Mouse (Mus musculus): ENCODE measurements around the gene 4930544D05Rik.

The 4930544D05Rik gene

DNA sequence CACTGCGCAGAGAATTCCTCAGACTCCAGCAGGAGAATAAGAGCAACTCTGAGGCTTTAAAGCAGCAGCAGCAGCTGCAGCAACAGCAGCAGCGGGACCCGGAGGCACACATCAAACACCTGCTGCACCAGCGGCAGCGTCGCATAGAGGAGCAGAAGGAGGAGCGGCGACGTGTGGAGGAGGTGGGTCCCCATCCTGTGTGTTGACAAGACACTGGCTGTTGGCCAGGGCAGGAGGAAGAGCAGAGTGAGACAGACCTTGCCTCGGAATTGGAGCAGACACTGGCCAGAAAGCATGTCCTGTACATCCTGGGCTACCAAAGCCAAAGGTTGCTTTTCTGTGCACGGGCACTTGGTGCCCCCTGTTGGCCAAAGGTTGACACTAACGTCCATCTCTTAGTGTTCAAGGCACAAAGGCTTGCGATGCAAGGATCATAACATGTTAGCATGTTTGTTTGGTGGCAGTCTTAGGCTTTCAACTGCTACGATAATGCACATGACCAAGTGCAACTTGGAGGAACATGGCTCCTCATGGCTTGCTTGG lies 10.6 kb upstream of the 4930544D05Rik start:
- peak; percentile 69 for DNase-seq

DNA sequence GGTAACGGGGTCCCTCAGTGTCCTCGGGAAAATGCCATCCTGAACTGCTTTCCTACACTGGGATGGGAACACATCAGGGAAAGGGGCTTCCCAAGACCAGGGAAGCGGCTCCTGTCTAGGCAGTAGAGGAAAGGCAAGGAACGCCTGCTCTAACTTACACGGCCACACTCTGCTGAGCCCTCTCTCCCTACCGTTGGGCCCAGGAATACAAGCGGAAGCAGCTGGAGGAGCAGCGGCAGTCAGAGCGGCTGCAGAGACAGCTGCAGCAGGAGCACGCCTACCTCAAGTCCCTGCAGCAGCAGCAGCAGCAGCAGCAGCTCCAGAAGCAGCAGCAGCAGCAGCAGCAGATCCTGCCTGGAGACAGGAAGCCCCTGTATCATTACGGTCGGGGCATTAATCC lies 8.9 kb upstream of the 4930544D05Rik start:
- no peak for DNase-seq

DNA sequence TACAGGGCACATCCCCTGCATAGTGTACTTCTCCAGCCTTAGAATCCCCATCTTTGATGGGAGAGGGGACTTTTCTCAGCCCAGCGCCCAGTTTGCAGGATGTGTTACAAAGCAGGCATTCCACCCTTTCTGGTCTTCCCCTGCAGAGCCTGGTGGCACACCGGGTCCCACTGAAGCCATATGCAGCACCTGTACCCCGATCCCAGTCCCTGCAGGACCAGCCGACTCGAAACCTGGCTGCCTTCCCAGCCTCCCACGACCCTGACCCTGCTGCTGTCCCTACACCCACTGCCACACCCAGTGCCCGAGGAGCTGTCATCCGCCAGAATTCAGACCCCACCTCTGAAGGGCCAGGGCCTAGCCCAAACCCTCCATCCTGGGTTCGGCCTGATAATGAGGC lies 8.0 kb upstream of the 4930544D05Rik start:
- no peak for DNase-seq

DNA sequence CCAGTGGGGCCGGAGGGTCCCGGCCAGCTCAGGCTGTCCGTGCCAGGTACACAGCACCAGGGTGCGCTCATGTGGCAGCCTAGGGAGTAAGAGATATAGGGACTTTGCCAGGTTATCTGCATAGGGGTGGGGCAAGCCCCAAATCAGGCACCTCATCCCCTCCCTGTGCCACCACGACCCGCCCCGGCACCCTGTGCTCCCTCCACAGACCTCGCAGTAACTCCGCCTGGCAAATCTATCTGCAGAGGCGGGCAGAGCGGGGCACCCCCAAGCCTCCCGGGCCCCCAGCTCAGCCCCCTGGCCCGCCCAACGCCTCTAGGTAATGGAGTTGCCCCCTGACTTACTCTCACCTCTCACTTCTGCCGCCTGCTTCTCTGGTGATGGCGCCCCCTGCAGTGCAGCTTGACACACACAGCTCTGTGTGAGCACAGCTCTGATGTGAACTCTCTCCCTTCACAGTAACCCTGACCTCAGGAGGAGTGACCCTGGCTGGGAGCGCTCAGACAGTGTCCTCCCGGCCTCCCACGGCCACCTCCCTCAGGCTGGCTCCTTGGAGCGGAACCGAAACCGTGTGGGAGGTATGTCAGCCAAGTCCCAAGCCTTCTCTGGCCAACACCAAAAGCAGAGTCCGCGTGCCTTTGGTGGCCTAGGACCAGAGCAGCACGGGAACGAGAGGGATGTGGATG lies 7.1 kb upstream of the 4930544D05Rik start:
- DNase-seq = no peak

DNA sequence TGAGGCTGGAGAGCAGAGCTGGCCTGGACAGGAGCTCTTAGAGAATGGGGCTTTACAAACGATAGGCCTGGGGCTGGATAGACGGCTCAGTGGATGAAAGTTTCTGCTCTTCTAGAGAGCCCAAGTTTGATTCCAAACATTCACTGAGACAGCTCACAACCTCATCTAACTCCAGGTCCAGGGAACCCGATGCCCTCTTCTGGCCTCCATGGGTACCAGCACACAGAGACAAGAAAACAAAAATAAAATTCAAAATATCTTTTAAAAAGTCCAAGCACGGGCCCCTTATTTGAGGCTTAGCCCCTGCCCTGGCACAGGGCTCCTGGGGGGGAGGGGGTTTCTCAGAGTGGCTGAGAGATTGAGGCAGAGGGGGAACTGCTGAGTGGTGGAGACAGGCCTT lies 4.9 kb upstream of the 4930544D05Rik start:
- DNase-seq = no peak

DNA sequence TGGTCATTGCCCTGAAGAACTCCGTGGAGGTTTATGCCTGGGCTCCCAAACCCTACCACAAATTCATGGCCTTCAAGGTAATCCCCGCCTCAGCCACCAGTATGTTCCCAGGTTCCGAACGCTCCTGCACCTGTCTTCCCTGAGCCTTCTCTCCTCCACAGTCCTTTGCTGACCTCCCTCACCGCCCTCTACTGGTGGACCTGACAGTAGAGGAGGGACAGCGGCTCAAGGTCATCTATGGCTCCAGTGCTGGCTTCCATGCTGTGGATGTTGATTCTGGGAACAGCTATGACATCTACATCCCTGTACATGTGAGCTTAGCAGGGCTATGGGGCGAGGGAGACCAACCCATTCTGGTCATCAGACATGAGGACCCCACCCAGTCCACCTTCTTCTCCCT lies 3.1 kb upstream of the 4930544D05Rik start:
- no peak for DNase-seq

DNA sequence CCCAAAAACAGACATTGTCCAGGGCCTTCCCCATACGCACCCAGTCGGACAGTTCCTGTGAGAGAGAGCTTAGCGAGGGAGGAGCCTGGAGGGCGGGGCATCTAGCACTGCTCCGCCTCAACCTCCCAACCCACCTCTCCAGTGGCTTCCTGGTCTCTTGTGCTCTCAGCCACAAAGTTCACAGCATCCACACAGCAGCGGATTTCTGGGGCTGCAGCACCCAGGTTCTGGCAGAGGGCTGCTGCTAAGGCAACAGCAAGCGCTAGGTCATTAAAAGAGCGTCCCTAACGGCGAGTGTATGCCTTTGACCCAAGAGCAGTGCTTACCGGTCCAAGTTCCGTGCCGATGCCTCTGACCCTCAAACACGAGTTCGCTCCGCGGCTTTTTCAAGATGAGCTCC lies 574 bp upstream of the 4930544D05Rik start:
- DNase-seq = no peak

DNA sequence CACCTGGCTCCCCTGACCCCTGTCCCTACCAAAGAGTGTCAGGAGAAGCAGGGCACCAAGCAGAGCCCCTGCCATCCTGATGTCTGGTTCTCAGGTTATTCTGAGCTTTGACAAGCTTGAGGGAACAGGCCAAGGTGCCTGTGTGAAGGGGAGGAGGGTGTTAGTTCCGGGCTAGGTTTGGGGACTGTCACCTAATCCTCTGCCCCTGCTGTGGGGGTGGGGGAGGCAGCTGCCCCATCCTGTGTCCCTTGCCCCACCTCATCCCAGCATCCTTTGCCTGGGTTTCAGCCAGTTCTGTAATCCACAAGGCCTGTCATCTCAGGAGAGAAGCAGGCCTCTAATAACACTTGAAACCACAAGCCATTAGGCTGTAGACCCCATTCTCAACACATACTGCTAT lies 3.5 kb downstream of the 4930544D05Rik start, which contains the start of gene Chrne:
TSS of gene Chrne (minus strand) at position 116 of the 400 bp plus-strand sequence.
- DNase-seq = no peak

DNA sequence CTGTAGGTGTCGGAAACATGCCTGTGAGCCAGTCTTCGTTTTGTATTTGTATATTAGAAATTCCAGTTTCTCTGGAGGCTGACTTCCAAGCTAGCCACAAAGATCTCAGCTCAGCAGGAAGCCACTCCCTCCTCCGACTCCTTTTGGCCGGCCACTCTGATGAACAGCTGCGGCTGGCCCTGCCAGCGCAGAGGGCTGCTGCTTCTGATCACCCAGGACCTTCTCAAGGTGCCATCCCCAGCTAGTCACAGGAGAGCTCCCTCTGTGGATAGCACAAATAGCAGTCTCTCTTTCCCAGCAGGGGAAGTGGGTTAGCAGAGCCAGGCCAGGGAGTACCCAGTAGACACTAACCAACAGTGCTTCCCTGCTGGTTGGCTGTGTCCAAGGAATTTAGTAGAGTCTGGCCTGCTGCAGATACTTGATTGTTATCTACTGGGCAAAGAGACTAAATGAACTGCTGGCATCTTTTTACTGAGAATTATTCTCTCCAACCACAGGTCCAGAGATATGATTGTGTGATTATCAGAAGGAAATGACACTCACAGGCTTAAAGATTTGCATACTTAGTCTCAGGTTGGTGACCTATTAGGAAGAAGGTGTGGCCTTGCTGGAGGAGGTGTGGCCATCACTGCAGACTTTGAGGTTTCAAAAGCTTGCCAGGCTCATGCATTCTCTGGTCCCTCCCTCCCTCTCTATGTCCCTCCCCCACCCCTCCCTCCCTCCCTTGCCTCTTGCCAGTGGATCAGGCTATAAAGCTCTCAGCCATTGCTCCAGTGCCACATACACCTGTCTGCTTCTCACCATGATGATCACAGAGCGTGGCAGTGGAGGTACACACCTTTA lies 6.5 kb downstream of the 4930544D05Rik start:
- no peak for DNase-seq

DNA sequence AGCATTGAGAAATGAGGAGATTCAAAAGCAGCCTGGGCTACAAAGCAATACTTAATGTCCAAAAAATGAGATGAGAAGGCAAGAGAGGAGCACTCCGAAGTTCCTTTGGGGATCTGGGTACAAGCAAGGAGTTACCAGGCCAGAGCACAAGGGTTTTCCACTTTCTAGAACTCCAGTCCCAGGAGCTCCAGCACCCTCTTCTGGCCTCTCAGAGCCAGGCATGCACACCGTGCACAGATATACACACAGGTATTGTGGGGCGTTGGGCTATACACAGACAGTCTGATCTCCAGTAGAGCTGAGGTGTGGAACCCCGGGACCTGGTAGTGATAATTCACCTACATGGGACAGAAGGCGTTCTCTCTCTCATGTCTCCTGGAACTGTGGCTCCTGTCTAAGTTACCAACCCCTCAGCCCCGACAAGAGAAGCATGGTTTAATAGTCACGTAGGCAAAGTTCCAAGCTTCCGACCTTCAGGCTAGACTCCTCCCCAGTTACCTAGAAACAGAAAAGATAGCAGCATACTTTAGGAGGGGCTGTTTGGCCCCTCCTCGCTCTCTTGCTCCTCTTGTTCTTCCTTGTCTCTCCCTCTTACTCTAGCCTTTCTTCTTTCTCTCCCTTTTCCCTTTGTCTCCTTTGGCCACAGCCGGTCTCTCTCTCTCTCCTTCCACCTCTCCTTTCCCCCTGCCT lies 7.5 kb downstream of the 4930544D05Rik start:
- DNase-seq = no peak

DNA sequence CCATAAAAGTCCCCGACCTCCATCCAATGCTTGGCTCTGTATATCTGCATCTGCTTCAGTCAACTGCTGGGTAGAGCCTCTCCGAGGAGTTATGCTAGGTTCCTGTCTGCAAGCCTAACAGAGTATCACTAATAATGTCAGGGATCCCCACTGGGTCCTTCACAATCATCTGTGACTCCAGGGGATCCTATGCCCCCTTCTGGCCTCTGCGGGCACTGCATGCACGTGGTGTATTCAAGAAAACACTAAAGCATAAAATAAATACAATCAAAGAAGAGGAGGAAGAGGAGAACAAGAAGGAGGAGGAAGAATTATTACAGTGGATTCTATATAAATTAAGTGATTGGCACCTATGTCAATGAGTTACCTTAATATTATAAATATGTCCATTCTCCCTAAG lies 9.8 kb downstream of the 4930544D05Rik start:
- peak; percentile 59 for DNase-seq

DNA sequence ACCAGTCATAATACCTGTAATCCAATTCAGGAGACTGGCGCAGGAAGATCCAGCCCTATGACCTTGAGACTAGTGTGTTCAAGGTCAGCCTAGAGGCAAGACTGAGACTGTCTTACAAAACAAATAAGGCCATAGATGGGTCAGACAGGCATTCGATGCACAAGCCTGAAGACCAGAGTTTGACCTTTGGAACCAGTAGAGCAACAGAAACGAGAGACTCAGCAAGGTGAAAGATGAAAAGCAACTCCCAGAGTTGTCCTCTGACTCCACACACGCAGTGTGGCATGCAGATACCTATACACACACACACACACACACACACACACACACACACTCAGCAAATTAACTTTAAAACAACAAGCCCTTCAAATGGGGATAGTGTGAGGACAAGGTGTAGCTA lies 11.2 kb downstream of the 4930544D05Rik start:
- DNase-seq = no peak

DNA sequence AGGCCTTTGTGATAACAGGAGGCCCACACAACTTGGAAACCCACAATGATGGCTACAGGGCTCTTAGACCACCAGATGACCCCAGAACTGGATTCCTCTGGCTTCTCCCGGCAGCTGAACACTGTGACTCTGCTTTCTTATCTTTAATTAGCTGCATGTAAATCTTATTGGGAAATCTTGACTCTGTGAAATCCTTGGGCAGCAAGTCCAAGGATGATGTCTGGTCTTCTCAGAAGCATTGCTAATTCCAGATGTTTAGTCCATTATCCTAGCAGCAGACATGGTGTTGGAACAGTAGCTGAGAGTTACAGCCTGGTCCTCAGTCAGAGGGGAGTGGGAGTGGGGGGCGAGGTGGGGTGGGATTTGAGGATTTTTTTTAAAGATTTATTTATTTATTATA lies 12.8 kb downstream of the 4930544D05Rik start:
- DNase-seq = no peak

DNA sequence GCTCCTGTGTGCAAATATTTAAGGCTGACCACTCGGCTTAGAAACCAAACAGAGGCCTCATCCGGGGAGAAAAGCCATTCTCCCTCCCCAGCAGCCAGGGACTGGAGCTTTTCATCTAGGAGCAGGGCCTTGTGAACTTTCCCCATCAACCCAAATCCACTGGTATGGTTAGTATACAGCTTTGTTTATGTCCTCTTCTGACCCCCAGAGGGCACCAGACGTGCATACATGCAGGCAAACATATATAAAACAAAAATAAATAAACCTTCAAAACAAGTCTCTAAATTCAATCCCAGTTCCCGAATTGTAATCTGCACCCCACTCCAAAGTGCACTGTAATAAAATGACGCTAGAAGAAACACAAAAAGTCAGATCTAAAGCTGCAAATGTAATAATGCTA lies 13.9 kb downstream of the 4930544D05Rik start:
- no peak for DNase-seq

DNA sequence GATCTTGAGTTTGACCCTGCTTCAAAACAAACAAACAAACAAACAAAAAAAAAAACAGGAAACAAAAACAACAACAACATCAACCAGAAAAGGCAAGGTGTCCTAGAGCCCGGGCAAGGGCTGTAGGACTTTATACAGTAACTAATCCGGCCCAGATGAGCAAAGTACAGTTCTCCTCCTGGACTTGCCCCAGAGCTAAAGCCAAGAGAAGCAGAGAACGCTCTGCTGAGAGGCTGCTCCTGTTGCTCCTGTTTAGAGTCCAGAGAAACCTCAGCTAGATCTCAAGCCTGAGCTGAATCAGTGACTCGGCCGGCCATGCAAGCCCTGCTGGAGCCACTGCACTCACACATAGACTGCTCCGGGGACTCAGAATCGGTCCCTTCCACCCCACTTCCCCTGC lies 14.5 kb downstream of the 4930544D05Rik start:
- DNase-seq = no peak

DNA sequence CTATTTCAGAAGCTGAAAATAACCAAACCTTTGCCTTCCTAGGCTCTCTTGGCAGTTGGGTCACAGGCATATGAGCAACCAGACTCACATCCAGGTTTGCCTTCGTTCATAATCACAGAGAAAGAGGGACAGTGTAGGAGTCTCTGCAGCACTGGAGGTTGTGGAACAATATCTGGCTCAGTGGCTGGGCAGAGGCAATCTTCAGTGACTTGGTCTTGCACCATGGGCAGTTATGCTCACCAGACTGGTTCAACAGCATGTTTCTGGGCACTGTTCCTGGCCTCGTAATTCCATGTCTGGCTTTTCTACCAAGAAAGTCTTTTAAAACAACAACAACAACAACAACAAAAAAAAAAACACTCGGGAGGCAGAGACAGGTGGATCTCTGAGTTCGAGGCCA lies 20.0 kb downstream of the 4930544D05Rik start:
- no peak for DNase-seq

DNA sequence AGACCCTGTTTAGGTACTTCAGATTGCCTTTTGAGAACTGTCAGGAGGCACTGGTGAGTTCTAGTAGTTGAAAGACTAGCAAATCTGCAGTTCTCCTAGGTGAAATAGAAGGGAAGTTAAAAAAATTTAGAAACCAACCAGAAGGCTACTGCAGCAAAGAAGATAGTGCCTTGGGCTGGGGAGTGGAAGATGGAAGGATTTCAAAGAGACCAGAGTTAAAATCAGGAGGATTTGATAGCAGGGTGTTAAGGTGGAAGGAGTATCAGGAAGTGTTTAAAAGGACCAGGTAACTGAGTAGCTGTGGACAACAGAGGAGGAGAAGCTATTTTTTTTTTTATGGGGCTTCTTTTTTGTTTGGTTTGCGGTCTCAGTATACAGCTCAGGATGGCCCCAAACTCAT lies 22.1 kb downstream of the 4930544D05Rik start:
- DNase-seq = no peak

DNA sequence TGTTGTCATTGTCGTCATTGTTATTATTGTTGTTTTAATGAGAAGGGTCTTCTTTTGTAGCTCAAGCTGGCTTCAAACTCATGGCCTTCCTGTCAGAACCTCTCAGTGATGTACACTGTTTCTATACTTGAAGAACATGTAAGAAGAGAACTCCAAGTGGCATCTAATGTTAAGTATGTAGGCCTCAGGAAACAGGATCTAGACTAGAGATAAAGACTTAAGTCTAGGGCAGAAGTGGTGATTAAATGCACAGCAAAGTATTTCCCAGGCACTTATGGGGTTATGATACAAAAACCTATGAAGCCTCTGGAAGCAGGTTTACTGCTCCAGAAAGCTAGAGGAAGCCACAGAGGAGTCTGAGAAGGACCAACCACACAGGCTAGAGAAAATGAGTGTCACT lies 22.6 kb downstream of the 4930544D05Rik start:
- no peak for DNase-seq

DNA sequence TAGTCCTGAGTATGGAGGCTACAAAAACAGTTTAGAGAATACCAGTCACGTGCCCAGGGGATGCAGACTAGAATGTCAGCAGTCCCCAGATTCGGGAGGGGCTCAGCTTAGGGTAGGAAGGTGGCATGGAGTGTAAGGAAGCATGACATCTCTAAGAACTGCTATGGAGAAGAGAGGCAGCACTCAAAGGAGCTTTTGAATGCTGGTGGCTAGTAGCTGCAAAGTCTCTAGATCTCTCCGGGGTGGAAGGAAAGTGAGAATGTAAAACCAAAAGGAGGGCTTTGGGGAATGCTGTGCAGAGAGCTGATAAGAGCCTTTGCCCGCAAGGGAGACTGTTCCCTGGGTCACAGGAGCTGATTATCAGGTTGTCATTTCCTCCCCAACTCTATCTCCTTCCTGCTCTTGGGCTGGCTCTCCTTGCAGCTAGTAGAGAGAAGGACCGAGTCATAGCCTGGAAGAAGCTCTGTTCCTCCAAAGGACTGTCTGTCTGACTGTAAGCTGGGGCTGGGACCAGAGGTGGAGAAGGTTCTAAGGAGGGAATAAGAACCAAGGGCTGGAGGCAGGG lies 23.1 kb downstream of the 4930544D05Rik start, which contains the start of gene Gp1ba:
TSS of gene Gp1ba (plus strand) at position 409 of the 565 bp plus-strand sequence.
- DNase-seq = no peak

DNA sequence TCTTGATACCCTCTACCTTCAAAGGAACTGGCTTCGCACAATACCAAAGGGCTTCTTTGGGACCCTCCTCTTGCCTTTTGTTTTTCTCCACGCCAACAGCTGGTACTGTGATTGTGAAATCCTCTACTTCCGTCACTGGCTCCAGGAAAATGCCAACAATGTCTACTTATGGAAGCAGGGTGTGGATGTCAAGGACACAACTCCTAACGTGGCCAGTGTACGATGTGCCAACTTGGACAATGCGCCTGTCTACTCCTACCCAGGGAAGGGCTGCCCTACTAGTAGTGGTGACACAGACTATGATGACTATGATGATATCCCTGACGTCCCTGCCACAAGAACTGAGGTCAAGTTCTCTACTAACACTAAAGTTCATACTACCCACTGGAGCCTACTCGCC lies 24.3 kb downstream of the 4930544D05Rik start:
- no peak for DNase-seq

DNA sequence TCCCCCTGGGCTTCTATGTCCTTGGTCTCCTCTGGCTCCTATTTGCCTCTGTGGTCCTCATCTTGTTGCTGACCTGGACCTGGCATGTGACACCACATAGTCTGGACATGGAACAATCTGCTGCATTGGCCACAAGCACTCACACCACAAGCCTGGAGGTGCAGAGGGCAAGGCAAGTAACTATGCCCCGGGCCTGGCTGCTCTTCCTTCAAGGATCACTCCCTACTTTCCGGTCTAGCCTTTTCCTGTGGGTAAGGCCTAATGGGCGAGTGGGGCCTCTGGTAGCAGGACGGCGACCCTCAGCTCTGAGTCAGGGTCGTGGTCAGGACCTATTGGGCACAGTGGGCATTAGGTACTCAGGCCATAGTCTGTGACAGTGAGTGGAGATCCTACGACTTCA lies 25.6 kb downstream of the 4930544D05Rik start:
- DNase-seq = no peak

DNA sequence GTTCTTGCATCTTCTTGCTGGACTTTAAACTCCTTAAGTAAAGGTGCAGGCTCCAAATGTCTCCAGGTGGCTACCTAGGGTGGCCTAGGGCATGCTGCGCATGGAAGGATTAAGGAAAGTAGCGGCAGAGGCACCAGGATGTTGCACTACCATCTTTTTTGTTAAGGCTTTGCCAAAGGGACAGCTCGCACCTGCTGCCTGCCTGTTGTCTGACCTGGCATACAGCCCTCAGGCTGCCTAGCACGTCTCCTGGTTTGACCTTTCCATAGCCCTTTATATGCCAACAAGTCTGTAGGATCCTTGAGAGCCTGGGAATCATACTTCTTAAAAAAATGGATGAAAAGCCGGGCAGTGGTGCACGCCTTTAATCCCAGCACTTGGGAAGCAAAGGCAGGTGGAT lies 27.4 kb downstream of the 4930544D05Rik start:
- no peak for DNase-seq

DNA sequence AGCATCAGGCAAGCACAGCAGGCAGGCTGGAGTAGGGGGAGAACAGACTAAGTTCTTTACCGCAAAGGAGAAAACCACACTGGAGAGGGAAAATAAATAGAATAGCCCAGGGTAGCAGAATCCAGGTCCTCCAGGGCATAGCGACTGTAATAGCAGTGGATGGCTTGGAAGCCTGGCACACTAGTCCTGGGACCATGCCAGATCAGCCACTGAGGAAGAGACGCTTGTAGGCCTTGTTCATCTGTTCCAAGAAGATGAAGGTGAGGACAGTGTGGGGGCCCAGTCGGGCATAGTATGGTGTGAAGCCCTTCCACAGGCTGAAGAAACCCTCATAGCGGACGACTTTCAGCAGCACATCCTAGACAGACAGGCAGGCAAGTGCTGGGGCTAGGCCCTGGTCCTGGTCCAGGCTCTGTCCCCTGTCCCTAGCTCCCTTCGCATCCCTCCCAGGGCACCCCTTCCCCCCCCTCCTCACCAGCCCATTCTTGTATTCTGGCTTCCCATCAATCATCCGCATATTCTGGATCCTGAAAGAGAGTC lies 29.0 kb downstream of the 4930544D05Rik start:
- no peak for DNase-seq
